Mouse (Mus musculus) embryonic fibroblast, embryonic 13.5 days (primary cell): ENCODE data around the gene Parg. TPM values are rescaled to one million over a fixed set of nuclear protein-coding genes. Genes with fewer than 3 reads are reported as not detected.

Experiments
- H3K27ac ChIP-seq: 2 replicates; pipeline ENCODE4 v1.5.1; 2012; ENCODE audit warnings: low read length, control low read depth, inconsistent platforms; ENCODE audit not compliant: insufficient read depth
- H3K4me1 ChIP-seq: 2 replicates; pipeline ENCODE4 v1.6.1; 2011; ENCODE audit warnings: low read length; ENCODE audit not compliant: control insufficient read depth, insufficient read depth
- H3K4me3 ChIP-seq: 2 replicates; pipeline ENCODE4 v1.5.1; 2011; ENCODE audit warnings: mild to moderate bottlenecking, control low read depth, low read length; ENCODE audit not compliant: insufficient read depth
- CTCF ChIP-seq: IDR thresholded peaks from 2 replicates; pipeline ENCODE4 v1.5.1; 2011; ENCODE audit warnings: mild to moderate bottlenecking, control low read depth, low read length, moderate library complexity, borderline replicate concordance; ENCODE audit not compliant: insufficient read depth
- POLR2A ChIP-seq: IDR thresholded peaks from 2 replicates; pipeline ENCODE4 v1.6.1; 2011; ENCODE audit warnings: low read depth, mild to moderate bottlenecking, control low read depth, low read length, moderate library complexity
- polyA plus RNA-seq: library from polyadenylated mRNA; stranded (reverse); fragments of >200 nt; gene quantifications from 2 replicates; pipeline ENCODE4 v1.2.4, GENCODE M21; 2011; ENCODE audit warnings: low read depth; ENCODE audit not compliant: missing spikeins, insufficient read length

Gene Parg
- polyA plus RNA-seq, 1 experiment, result 64.2 TPM

GRCm38 (mm10) chr14:32311381-32312035 lies 109.8 kb downstream of the Parg start:
- H3K27ac ChIP-seq, result no peak overlapping the region
- TF ChIP-seq CTCF, result no peak
- TF ChIP-seq POLR2A, result no peak
- no peak overlapping the region for H3K4me3 ChIP-seq
- H3K4me1 ChIP-seq, result no peaks in the 10 kb centered on the region

- no peak for TF ChIP-seq CTCF
- no peak for TF ChIP-seq POLR2A
- Histone ChIP-seq H3K4me1 (no peaks in the 10 kb centered on the region), H3K4me3 (no peak overlapping the region), H3K27ac (no peak overlapping the region)
These were observed 116.1 kb downstream of the Parg start for GRCm38 (mm10) chr14:32317822-32318221.

- H3K27ac ChIP-seq, result no peak within 1 kb of the TSS
These were observed 120.3 kb downstream of the Parg start, which contains the start of gene Ogdhl for GRCm38 (mm10) chr14:32321732-32322685. TSS of gene Ogdhl (plus strand) at chr14:32322019.

GRCm38 (mm10) chr14:32323221-32323620 lies 121.5 kb downstream of the Parg start:
- no peak overlapping the region for H3K27ac ChIP-seq
- H3K4me3 ChIP-seq, result no peak overlapping the region
- H3K4me1 ChIP-seq, result no peaks in the 10 kb centered on the region
- TF ChIP-seq CTCF, result no peak

More at GRCm38 (mm10) chr14:32321732-32322685, 120.3 kb downstream of the Parg start, which contains the start of gene Ogdhl:
- no peak for TF ChIP-seq CTCF
- peak; percentile 62 for TF ChIP-seq POLR2A
- Histone ChIP-seq H3K4me1 (no peaks in the 10 kb centered on the region), H3K4me3 (peak within 1 kb of the TSS; percentile 60)

GRCm38 (mm10) chr14:32327366-32327765 lies 125.6 kb downstream of the Parg start:
- TF ChIP-seq POLR2A (no peak), CTCF (no peak)
- H3K27ac ChIP-seq, result no peak overlapping the region
- H3K4me1 ChIP-seq, result no peaks in the 10 kb centered on the region
- no peak overlapping the region for H3K4me3 ChIP-seq

GRCm38 (mm10) chr14:32332515-32333445 lies 131.0 kb downstream of the Parg start:
- TF ChIP-seq POLR2A, result no peak
- no peak for TF ChIP-seq CTCF
- no peaks in the 10 kb centered on the region for H3K4me1 ChIP-seq
- H3K27ac ChIP-seq, result no peak overlapping the region
- H3K4me3 ChIP-seq, result no peak overlapping the region

GRCm38 (mm10) chr14:32336021-32336420 lies 134.3 kb downstream of the Parg start:
- Histone ChIP-seq H3K4me3 (no peak overlapping the region), H3K4me1 (no peaks in the 10 kb centered on the region), H3K27ac (no peak overlapping the region)
- TF ChIP-seq POLR2A (no peak), CTCF (no peak)

- TF ChIP-seq CTCF (no peak), POLR2A (no peak)
- H3K4me1 ChIP-seq, result no peaks in the 10 kb centered on the region
- H3K4me3 ChIP-seq, result no peak overlapping the region
- no peak overlapping the region for H3K27ac ChIP-seq
These were observed 134.8 kb downstream of the Parg start for GRCm38 (mm10) chr14:32336547-32336946.

GRCm38 (mm10) chr14:32341823-32342222 lies 140.1 kb downstream of the Parg start:
- no peak overlapping the region for H3K4me3 ChIP-seq
- no peak overlapping the region for H3K27ac ChIP-seq
- no peaks in the 10 kb centered on the region for H3K4me1 ChIP-seq
- TF ChIP-seq CTCF (no peak), POLR2A (no peak)
